Mouse (Mus musculus): ENCODE measurements around the gene D10Jhu81e.
"Not testable (repeated sequence)": the region's sequence is repeated elsewhere in the genome, so short reads cannot be mapped to it uniquely, and the experiment has no call there.

D10Jhu81e gene

GRCm38 (mm10) chr10:78134975-78135798 is 34.4 kb downstream of the D10Jhu81e start:
- no peak for DNase-seq (ENCODE audit: extremely low read depth, insufficient read length, low spot score)

GRCm38 (mm10) chr10:78134400-78134799 is 35.2 kb downstream of the D10Jhu81e start:
- no peak for DNase-seq (ENCODE audit: extremely low read depth, insufficient read length, low spot score)

GRCm38 (mm10) chr10:78129998-78130397 is 39.6 kb downstream of the D10Jhu81e start:
- DNase-seq (ENCODE audit: extremely low read depth, insufficient read length, low spot score): no peak

GRCm38 (mm10) chr10:78129423-78129822 is 40.2 kb downstream of the D10Jhu81e start:
- no peak for DNase-seq (ENCODE audit: extremely low read depth, insufficient read length, low spot score)

GRCm38 (mm10) chr10:78128647-78129046 is 40.9 kb downstream of the D10Jhu81e start:
- DNase-seq (ENCODE audit: extremely low read depth, insufficient read length, low spot score): no peak

- no peak for DNase-seq (ENCODE audit: extremely low read depth, insufficient read length, low spot score)
Measured at GRCm38 (mm10) chr10:78127931-78128330, 41.7 kb downstream of the D10Jhu81e start.

DNA sequence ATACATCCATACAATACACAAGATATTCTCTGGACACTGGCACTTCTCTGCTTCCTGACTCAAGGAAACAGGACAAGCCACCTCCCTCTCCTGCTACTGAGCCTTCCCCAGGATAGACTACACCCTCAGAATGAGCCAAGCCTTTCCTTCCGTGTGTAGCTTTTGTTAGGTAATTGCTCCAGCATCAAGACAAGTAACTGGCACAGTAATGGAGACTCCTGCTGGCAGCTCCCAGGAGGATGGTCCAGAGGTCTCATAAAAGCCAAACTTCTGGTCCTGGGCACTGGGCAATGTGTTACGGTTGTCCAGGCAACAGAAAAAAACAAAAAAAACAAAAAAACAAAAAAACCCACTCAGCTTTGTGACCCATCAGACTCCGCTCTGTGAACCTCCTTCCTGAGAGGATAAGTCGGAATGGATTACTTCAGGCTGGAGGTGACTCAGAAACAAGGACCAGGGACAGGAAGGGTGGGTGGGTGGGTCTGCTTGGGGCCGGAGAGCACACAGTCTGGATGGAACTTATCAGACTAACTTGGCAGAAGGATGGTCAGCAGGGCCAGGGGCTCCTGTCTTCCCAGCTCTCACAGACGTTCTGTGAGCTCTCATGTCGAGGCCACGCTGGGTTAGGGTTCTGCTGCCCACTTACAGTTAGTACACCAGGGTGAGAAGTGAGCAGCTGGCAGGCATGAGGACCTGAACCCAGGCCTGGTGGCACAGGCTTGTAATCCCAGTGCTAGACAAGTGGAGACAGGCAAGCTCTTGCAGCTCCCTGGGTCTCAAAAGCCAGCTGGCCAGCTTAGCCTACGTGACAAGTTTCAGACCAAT is 42.3 kb downstream of the D10Jhu81e start:
- no peak for DNase-seq (ENCODE audit: extremely low read depth, insufficient read length, low spot score)

DNA sequence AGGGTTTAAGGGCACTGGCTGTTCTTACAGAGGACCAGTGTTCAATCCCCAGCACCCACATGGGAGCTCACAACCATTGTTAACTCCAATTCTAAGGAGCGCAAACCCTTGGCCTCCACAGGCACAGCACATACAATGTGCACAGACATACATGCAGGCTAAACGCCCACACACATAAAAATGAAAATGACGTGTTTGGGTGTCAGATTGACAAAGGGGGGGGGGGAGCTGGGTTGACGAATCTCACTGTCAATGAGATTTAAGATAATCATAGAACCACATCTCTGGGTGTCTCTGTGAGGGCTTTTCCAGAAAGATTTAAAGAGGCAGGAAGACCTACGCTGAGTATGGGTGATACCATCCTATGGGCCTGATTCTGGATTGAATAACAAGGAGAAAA is 43.3 kb downstream of the D10Jhu81e start:
- DNase-seq (ENCODE audit: extremely low read depth, insufficient read length, low spot score): no peak

DNA sequence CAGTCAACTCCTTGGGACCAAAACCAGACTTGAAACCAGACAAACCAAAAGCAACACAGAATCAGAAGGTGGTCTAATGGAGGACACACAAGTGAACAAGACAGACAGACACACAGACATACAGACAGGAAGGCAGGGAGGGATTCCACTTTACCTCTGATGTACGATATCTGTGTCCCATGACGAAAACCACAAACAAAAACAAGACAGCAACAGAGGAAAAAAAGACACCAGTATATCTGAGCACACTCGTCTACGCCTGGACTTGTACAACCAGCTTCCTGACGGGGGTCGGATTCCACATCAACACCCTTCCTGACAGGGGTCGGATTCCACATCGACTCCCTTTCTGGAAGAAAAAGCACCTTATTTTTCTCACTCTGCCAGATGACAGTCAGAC is 44.5 kb downstream of the D10Jhu81e start:
- not testable (repeated sequence) for DNase-seq (ENCODE audit: extremely low read depth, insufficient read length, low spot score)

GRCm38 (mm10) chr10:78124137-78124536 is 45.4 kb downstream of the D10Jhu81e start:
- not testable (repeated sequence) for DNase-seq (ENCODE audit: extremely low read depth, insufficient read length, low spot score)

GRCm38 (mm10) chr10:78119422-78119821 is 50.2 kb downstream of the D10Jhu81e start:
- no peak for DNase-seq (ENCODE audit: extremely low read depth, insufficient read length, low spot score)

GRCm38 (mm10) chr10:78115153-78115552 is 54.4 kb downstream of the D10Jhu81e start:
- no peak for DNase-seq (ENCODE audit: extremely low read depth, insufficient read length, low spot score)

- DNase-seq (ENCODE audit: extremely low read depth, insufficient read length, low spot score): no peak
Measured at GRCm38 (mm10) chr10:78114521-78115092, 55.0 kb downstream of the D10Jhu81e start.
